Mouse (Mus musculus) liver, embryonic 16.5 days (tissue): ENCODE results near the gene Dgka. TPM values are rescaled to one million over a fixed set of nuclear protein-coding genes. Genes with fewer than 3 reads are reported as not detected.

Source experiments
- ATAC-seq: fragments of 200-750 bp; cut with Nextera tagmentation; 2 replicates; pipeline ENCODE4 v1.8.0; 2017; ENCODE audit warnings: low read depth, mild to moderate bottlenecking, moderate number of reproducible peaks, moderate library complexity
- H3K27ac ChIP-seq: fragments of 300-500 bp; sonication (generic); 2 replicates; pipeline ENCODE4 v1.5.1; 2014; ENCODE audit warnings: mild to moderate bottlenecking, low read length
- H3K27me3 ChIP-seq: fragments of 300-500 bp; sonication (generic); 2 replicates; pipeline ENCODE4 v1.6.1; 2014; ENCODE audit warnings: low read depth, low read length, mixed read lengths; ENCODE audit not compliant: control insufficient read depth, insufficient read depth
- H3K36me3 ChIP-seq: fragments of 300-500 bp; sonication (generic); 2 replicates; pipeline ENCODE4 v1.6.1; 2014; ENCODE audit warnings: mild to moderate bottlenecking; ENCODE audit not compliant: control insufficient read depth, insufficient read depth
- H3K4me1 ChIP-seq: fragments of 300-500 bp; sonication (generic); 2 replicates; pipeline ENCODE4 v1.6.1; 2014; ENCODE audit warnings: low read depth, low read length, mixed read lengths; ENCODE audit not compliant: control insufficient read depth
- H3K4me2 ChIP-seq: fragments of 300-500 bp; sonication (generic); 2 replicates; pipeline ENCODE4 v1.6.1; 2014; ENCODE audit warnings: low read depth, low read length, mixed read lengths
- H3K4me3 ChIP-seq: fragments of 300-500 bp; sonication (generic); 2 replicates; pipeline ENCODE4 v1.5.1; 2014; ENCODE audit warnings: low read depth, mild to moderate bottlenecking, low read length
- H3K9ac ChIP-seq: fragments of 300-500 bp; sonication (generic); 2 replicates; pipeline ENCODE4 v1.6.1; 2014; ENCODE audit warnings: low read depth, low read length
- H3K9me3 ChIP-seq: fragments of 300-500 bp; sonication (generic); replicated peaks from 2 replicates; pipeline ENCODE4 v1.6.1; 2016; ENCODE audit warnings: low read length; ENCODE audit not compliant: control insufficient read depth
- WGBS: fragments of 180-500 bp; shearing (Covaris S2); extraction: QIAGEN DNeasy Blood & Tissue Kit; methylation state at CpG from one replicate; pipeline ENCODE4 v1.1.7; 2014; ENCODE audit not compliant: insufficient replicate concordance; 5-methylcytosine and 5-hydroxymethylcytosine counted together
- polyA plus RNA-seq: library from polyadenylated mRNA; unstranded; fragments of >200 nt; fragmentation: Nextera tagmentation; extraction: Ambion mirVana; gene quantifications from 2 replicates; pipeline ENCODE4 v1.2.1, GENCODE M21; 2015

Gene Dgka
- polyA plus RNA-seq, 1 experiment from 2014 or later, result 2.6 TPM

GRCm38 (mm10) chr10:128773685-128774084 is 29.0 kb upstream of the Dgka start:
- H3K27ac ChIP-seq, result no peak overlapping the region
- 19% methylated on average over 5 of the region's 5 CpGs for WGBS

GRCm38 (mm10) chr10:128772895-128773294 is 28.2 kb upstream of the Dgka start:
- H3K27me3 ChIP-seq, result no peaks in the 10 kb centered on the region
- no peak overlapping the region for H3K4me3 ChIP-seq
- H3K9ac ChIP-seq, result no peak overlapping the region
- H3K9me3 ChIP-seq, result no peaks in the 10 kb centered on the region
- H3K27ac ChIP-seq, result no peak overlapping the region
- no peak overlapping the region for H3K4me2 ChIP-seq
- 49% methylated on average over 2 of the region's 2 CpGs for WGBS
- no peak for ATAC-seq
- H3K36me3 ChIP-seq, result no peaks in the 10 kb centered on the region
- no peaks in the 10 kb centered on the region for H3K4me1 ChIP-seq

More at GRCm38 (mm10) chr10:128773685-128774084, 29.0 kb upstream of the Dgka start:
- Histone ChIP-seq H3K4me2 (no peak overlapping the region), H3K27me3 (no peaks in the 10 kb centered on the region), H3K4me1 (no peaks in the 10 kb centered on the region), H3K36me3 (no peaks in the 10 kb centered on the region), H3K9ac (no peak overlapping the region), H3K4me3 (no peak overlapping the region), H3K9me3 (no peaks in the 10 kb centered on the region)
- no peak for ATAC-seq

- Histone ChIP-seq H3K36me3 (peaks cover 9% of the 10 kb centered on the region), H3K9me3 (no peaks in the 10 kb centered on the region), H3K4me1 (peaks cover 26% of the 10 kb centered on the region), H3K4me2 (peak overlapping the region; percentile 95), H3K27ac (peak overlapping the region; percentile 93), H3K27me3 (peaks cover 20% of the 10 kb centered on the region), H3K9ac (peak overlapping the region; percentile 83), H3K4me3 (peak overlapping the region; percentile 79)
- under 1% methylated on average over 37 of the region's 37 CpGs for WGBS
- peak; percentile 78 for ATAC-seq
Measured at GRCm38 (mm10) chr10:128748252-128748864, 3.7 kb upstream of the Dgka start.

- peak within 1 kb of the TSS; percentile 79 for H3K4me3 ChIP-seq
- peaks cover 6% of the 10 kb centered on the region for H3K36me3 ChIP-seq
- H3K9ac ChIP-seq, result peak within 1 kb of the TSS; percentile 83
- WGBS, result 0% methylated on average over 36 of the region's 36 CpGs
- H3K27me3 ChIP-seq, result peaks cover 26% of the 10 kb centered on the region
- H3K4me1 ChIP-seq, result peaks cover 26% of the 10 kb centered on the region
- peak within 1 kb of the TSS; percentile 93 for H3K27ac ChIP-seq
- peak within 1 kb of the TSS; percentile 95 for H3K4me2 ChIP-seq
- H3K9me3 ChIP-seq, result no peaks in the 10 kb centered on the region
- peak; percentile 89 for ATAC-seq
Measured at GRCm38 (mm10) chr10:128747646-128748251, 3.1 kb upstream of the Dgka start, which contains the start of gene Pym1. Pym1 (plus strand) TSS chr10:128747889.

- whole genome bisulfite sequencing, result 47% methylated on average over 9 of the region's 9 CpGs
Measured at GRCm38 (mm10) chr10:128746972-128747645, 2.5 kb upstream of the Dgka start.

GRCm38 (mm10) chr10:128745946-128746613 is 1.4 kb upstream of the Dgka start:
- no peaks in the 10 kb centered on the region for H3K36me3 ChIP-seq
- ATAC-seq, result no peak
- H3K4me3 ChIP-seq, result no peak overlapping the region
- no peaks in the 10 kb centered on the region for H3K9me3 ChIP-seq
- H3K4me1 ChIP-seq, result peaks cover 26% of the 10 kb centered on the region
- 67% methylated on average over 10 of the region's 10 CpGs for WGBS
- no peak overlapping the region for H3K4me2 ChIP-seq
- peaks cover 37% of the 10 kb centered on the region for H3K27me3 ChIP-seq
- H3K9ac ChIP-seq, result no peak overlapping the region
- no peak overlapping the region for H3K27ac ChIP-seq

More at GRCm38 (mm10) chr10:128746972-128747645, 2.5 kb upstream of the Dgka start:
- no peak for ATAC-seq
- Histone ChIP-seq H3K4me3 (peak overlapping the region; percentile 79), H3K9ac (peak overlapping the region; percentile 83), H3K27me3 (peaks cover 32% of the 10 kb centered on the region), H3K4me2 (peak overlapping the region; percentile 95), H3K27ac (peak overlapping the region; percentile 93), H3K36me3 (peaks cover 2% of the 10 kb centered on the region; the same call in 1 of the 2 replicates), H3K4me1 (peaks cover 26% of the 10 kb centered on the region), H3K9me3 (no peaks in the 10 kb centered on the region)

- 23% methylated on average over 8 of the region's 8 CpGs for WGBS
- peak overlapping the region; percentile 66 for H3K4me2 ChIP-seq
- peak overlapping the region; percentile 60 for H3K4me3 ChIP-seq
- peaks cover 37% of the 10 kb centered on the region for H3K27me3 ChIP-seq
- no peaks in the 10 kb centered on the region for H3K9me3 ChIP-seq
- ATAC-seq, result no peak
- peak overlapping the region; percentile 56; the same call in 1 of the 2 replicates for H3K9ac ChIP-seq
- no peaks in the 10 kb centered on the region for H3K36me3 ChIP-seq
- H3K27ac ChIP-seq, result peak overlapping the region; percentile 22; the same call in 1 of the 2 replicates
- H3K4me1 ChIP-seq, result peaks cover 16% of the 10 kb centered on the region
Measured at GRCm38 (mm10) chr10:128744211-128744610, 444 bp downstream of the Dgka start.

- Histone ChIP-seq H3K27me3 (peaks cover 37% of the 10 kb centered on the region), H3K36me3 (no peaks in the 10 kb centered on the region), H3K27ac (peak overlapping the region; percentile 22; the same call in 1 of the 2 replicates), H3K4me3 (peak overlapping the region; percentile 60), H3K9ac (peak overlapping the region; percentile 56), H3K4me1 (peaks cover 12% of the 10 kb centered on the region), H3K4me2 (peak overlapping the region; percentile 66), H3K9me3 (no peaks in the 10 kb centered on the region)
- peak; percentile 32 for ATAC-seq
- under 1% methylated on average over 36 of the region's 37 CpGs for WGBS
Measured at GRCm38 (mm10) chr10:128743791-128744191, 864 bp downstream of the Dgka start.
